Mouse (Mus musculus): ENCODE measurements around the gene Angptl4. TPM values are rescaled to one million over a fixed set of nuclear protein-coding genes. Genes with fewer than 3 reads are reported as not detected.

Gene Angptl4
- total and polyA plus RNA-seq, 3 experiments = 6.3 to 12.2 (median 8.0) TPM

GRCm38 (mm10) chr17:33773871-33774572, 7.6 kb downstream of the Angptl4 start:
- H3K9ac ChIP-seq (ENCODE audit: insufficient read depth, low read depth) = no peak overlapping the region
- peaks cover 0 to 4% of the 10 kb centered on the region in 2 experiments; a peak in 1 of 4 replicates for H3K4me1 ChIP-seq (ENCODE audit: control insufficient read depth in 1 of 2, insufficient read depth in 2 of 2)
- H3K9me3 ChIP-seq (replicated peaks; ENCODE audit: low read length) = no peaks in the 10 kb centered on the region
- no peak overlapping the region for H3K4me3 ChIP-seq (replicated peaks in 1 of 3; ENCODE audit: low read depth in 2 of 3, low read length in 2 of 3, poor library complexity in 1 of 3)
- H3K36me3 ChIP-seq (replicated peaks in 1 of 2; ENCODE audit: control insufficient read depth in 1 of 2, insufficient read depth in 1 of 2, low read length in 1 of 2) = peaks cover 21 to 49% of the 10 kb centered on the region in 2 experiments
- in situ Hi-C loops (cut with MboI; ENCODE audit: low pct_ligation_motif_present, low pct_unique_long_range_greater_than_20kb, low sequenced_read_pairs) (no loop called here), dilution Hi-C loops (cut with MboI; ENCODE audit: extremely low pct_ligation_motif_present, extremely low pct_unique_long_range_greater_than_20kb, low sequenced_read_pairs) (no loop called here)
- no peak overlapping the region for H3K27ac ChIP-seq (ENCODE audit: insufficient read depth, low read depth)
- TF ChIP-seq GABPA (IDR thresholded peaks at IDR 0.05; ENCODE audit: insufficient replicate concordance, low read depth, low read length) (no peak), JUND (conservative IDR thresholded peaks at IDR 0.05; ENCODE audit: low read depth, low read length) (no peak), IRF4 (IDR thresholded peaks at IDR 0.05; ENCODE audit: low read depth, low read length) (no peak), ETS1 (conservative IDR thresholded peaks at IDR 0.05; ENCODE audit: low read depth, low read length) (no peak), ZKSCAN1 (IDR thresholded peaks at IDR 0.05; ENCODE audit: borderline replicate concordance, low read depth, low read length) (no peak), TBP (conservative IDR thresholded peaks at IDR 0.05; ENCODE audit: low read depth, low read length) (no peak), UBTF (IDR thresholded peaks at IDR 0.05; ENCODE audit: low read depth, low read length) (no peak), MAX (IDR thresholded peaks at IDR 0.05; ENCODE audit: low read length) (no peak), MYC (IDR thresholded peaks at IDR 0.05; ENCODE audit: low read depth, low read length) (no peak), RCOR1 (conservative IDR thresholded peaks at IDR 0.05; ENCODE audit: low read depth, low read length) (no peak), EP300 (IDR thresholded peaks at IDR 0.05; ENCODE audit: low read length) (no peak), ZMIZ1 (IDR thresholded peaks at IDR 0.05; ENCODE audit: low read depth, low read length) (no peak), ELF1 (IDR thresholded peaks at IDR 0.05; ENCODE audit: low read depth, low read length) (no peak), NELFE (IDR thresholded peaks at IDR 0.05; ENCODE audit: low read depth, low read length) (no peak), POLR2AphosphoS2 (IDR thresholded peaks at IDR 0.05; ENCODE audit: low read depth, low read length) (no peak)
- no peaks in the 10 kb centered on the region for H3K79me2 ChIP-seq (replicated peaks; ENCODE audit: control insufficient read depth, extremely low read depth, insufficient read depth, poor library complexity, severe bottlenecking)
- H3K4me2 ChIP-seq (ENCODE audit: insufficient read depth, low read depth, poor library complexity, severe bottlenecking) = no peak overlapping the region
- H3K27me3 ChIP-seq (replicated peaks) = no peaks in the 10 kb centered on the region
- DNase-seq (ENCODE audit: extremely low read depth) = no peak

- no peaks in the 10 kb centered on the region for H3K79me2 ChIP-seq (replicated peaks; ENCODE audit: control insufficient read depth, extremely low read depth, insufficient read depth, poor library complexity, severe bottlenecking)
- H3K9me3 ChIP-seq (replicated peaks; ENCODE audit: low read length) = no peaks in the 10 kb centered on the region
- H3K4me1 ChIP-seq (ENCODE audit: control insufficient read depth in 1 of 2, insufficient read depth in 2 of 2) = no peaks in the 10 kb centered on the region
- H3K4me2 ChIP-seq (ENCODE audit: insufficient read depth, low read depth, poor library complexity, severe bottlenecking) = no peak overlapping the region
- H3K36me3 ChIP-seq (replicated peaks in 1 of 2; ENCODE audit: control insufficient read depth in 1 of 2, insufficient read depth in 1 of 2, low read length in 1 of 2) = peaks cover 19 to 43% of the 10 kb centered on the region in 2 experiments
- H3K4me3 ChIP-seq (replicated peaks in 1 of 3; ENCODE audit: low read depth in 2 of 3, low read length in 2 of 3, poor library complexity in 1 of 3) = no peak overlapping the region
- dilution Hi-C loops (cut with MboI; ENCODE audit: extremely low pct_ligation_motif_present, extremely low pct_unique_long_range_greater_than_20kb, low sequenced_read_pairs) (no loop called here), in situ Hi-C loops (cut with MboI; ENCODE audit: low pct_ligation_motif_present, low pct_unique_long_range_greater_than_20kb, low sequenced_read_pairs) (no loop called here)
- no peak for TF ChIP-seq ZNF384 (IDR thresholded peaks at IDR 0.05; ENCODE audit: low read depth, low read length)
- TF ChIP-seq BHLHE40 (IDR thresholded peaks at IDR 0.05; ENCODE audit: low read depth, low read length) = no peak
- TF ChIP-seq MYC (IDR thresholded peaks at IDR 0.05; ENCODE audit: low read depth, low read length) = no peak
- no peak for TF ChIP-seq E2F4 (IDR thresholded peaks at IDR 0.05; ENCODE audit: insufficient replicate concordance, low read depth, low read length)
- no peak for TF ChIP-seq GABPA (IDR thresholded peaks at IDR 0.05; ENCODE audit: insufficient replicate concordance, low read depth, low read length)
- TF ChIP-seq JUND (conservative IDR thresholded peaks at IDR 0.05; ENCODE audit: low read depth, low read length) = no peak
- TF ChIP-seq ZC3H11A (IDR thresholded peaks at IDR 0.05; ENCODE audit: low read depth, low read length) = no peak
- TF ChIP-seq MAZ (IDR thresholded peaks at IDR 0.05; ENCODE audit: low read depth, low read length) = no peak
- TF ChIP-seq SMC3 (IDR thresholded peaks at IDR 0.05; ENCODE audit: low read depth, low read length) = no peak
- no peak for TF ChIP-seq USF1 (IDR thresholded peaks at IDR 0.05; ENCODE audit: low read depth, low read length)
- TF ChIP-seq TCF12 (IDR thresholded peaks at IDR 0.05; ENCODE audit: low read depth, low read length) = no peak
- TF ChIP-seq UBTF (IDR thresholded peaks at IDR 0.05; ENCODE audit: low read depth, low read length) = no peak
- no peak for TF ChIP-seq USF2 (conservative IDR thresholded peaks at IDR 0.05; ENCODE audit: low read depth, low read length)
- TF ChIP-seq CHD1 (IDR thresholded peaks at IDR 0.05; ENCODE audit: low read depth, low read length) = no peak
- no peak for DNase-seq (ENCODE audit: extremely low read depth)
- no peaks in the 10 kb centered on the region for H3K27me3 ChIP-seq (replicated peaks)
- no peak overlapping the region for H3K9ac ChIP-seq (ENCODE audit: insufficient read depth, low read depth)
- no peak overlapping the region for H3K27ac ChIP-seq (ENCODE audit: insufficient read depth, low read depth)
These were observed 8.2 kb downstream of the Angptl4 start for GRCm38 (mm10) chr17:33773426-33773825.
